Mouse (Mus musculus) forebrain, embryonic 16.5 days (tissue): ENCODE measurements around the gene Scn10a. TPM values are rescaled to one million over a fixed set of nuclear protein-coding genes. Genes with fewer than 3 reads are reported as not detected.
A peak's percentile ranks its signal among the peaks of the same experiment; 100 is the strongest.

ENCODE experiments used
- ATAC-seq: fragments of 200-750 bp; cut with Nextera tagmentation; 2 replicates; pipeline ENCODE4 v1.8.0; 2017; ENCODE audit warnings: mild to moderate bottlenecking, moderate library complexity
- H3K27ac ChIP-seq: fragments of 300-500 bp; sonication (generic); 2 replicates; pipeline ENCODE4 v1.5.1; 2014; ENCODE audit warnings: low read length, control low read depth
- H3K27me3 ChIP-seq: fragments of 300-500 bp; sonication (generic); replicated peaks from 2 replicates; pipeline ENCODE4 v1.6.1; 2014; ENCODE audit warnings: low read length; ENCODE audit not compliant: control insufficient read depth, insufficient read depth
- H3K36me3 ChIP-seq: fragments of 300-500 bp; sonication (generic); 2 replicates; pipeline ENCODE4 v1.6.1; 2014; ENCODE audit not compliant: control insufficient read depth, insufficient read depth
- H3K4me1 ChIP-seq: fragments of 300-500 bp; sonication (generic); replicated peaks from 2 replicates; pipeline ENCODE4 v1.6.1; 2014; ENCODE audit warnings: low read length; ENCODE audit not compliant: control insufficient read depth, insufficient read depth
- H3K4me2 ChIP-seq: fragments of 300-500 bp; sonication (generic); 2 replicates; pipeline ENCODE4 v1.6.1; 2014; ENCODE audit warnings: mild to moderate bottlenecking, low read length, control low read depth
- H3K4me3 ChIP-seq: fragments of 300-500 bp; sonication (generic); replicated peaks from 2 replicates; pipeline ENCODE4 v1.5.1; 2014; ENCODE audit warnings: mild to moderate bottlenecking, low read length, control low read depth
- H3K9ac ChIP-seq: fragments of 300-500 bp; sonication (generic); replicated peaks from 2 replicates; pipeline ENCODE4 v1.6.1; 2014; ENCODE audit warnings: low read depth, low read length, control low read depth
- H3K9me3 ChIP-seq: fragments of 300-500 bp; sonication (generic); 2 replicates; pipeline ENCODE4 v1.6.1; 2016; ENCODE audit warnings: low read length; ENCODE audit not compliant: control insufficient read depth
- WGBS: fragments of 180-500 bp; shearing (Covaris S2); extraction: QIAGEN DNeasy Blood & Tissue Kit; methylation state at CpG from one replicate; pipeline ENCODE4 v1.1.7; 2014; 5-methylcytosine and 5-hydroxymethylcytosine counted together
- polyA plus RNA-seq: library from polyadenylated mRNA; unstranded; fragments of >200 nt; fragmentation: Nextera tagmentation; extraction: Ambion mirVana; gene quantifications from 2 replicates; pipeline ENCODE4 v1.2.1, GENCODE M21; 2015

The Scn10a gene
- 0.09 and 0.20 TPM in 2 replicates for polyA plus RNA-seq

GRCm38 (mm10) chr9:119719222-119719621 is at the start of gene Scn10a:
Gene Scn10a, minus strand, starts transcription at chr9:119719322.
- ATAC-seq = no peak
- no peaks in the 10 kb centered on the region for H3K4me1 ChIP-seq
- H3K36me3 ChIP-seq = no peaks in the 10 kb centered on the region
- H3K4me2 ChIP-seq = no peak within 1 kb of the TSS
- H3K27ac ChIP-seq = no peak within 1 kb of the TSS
- no peak within 1 kb of the TSS for H3K9ac ChIP-seq
- no peaks in the 10 kb centered on the region for H3K27me3 ChIP-seq
- 77% methylated on average over 11 of the region's 11 CpGs for WGBS
- H3K4me3 ChIP-seq = no peak within 1 kb of the TSS
- H3K9me3 ChIP-seq = no peaks in the 10 kb centered on the region

DNA sequence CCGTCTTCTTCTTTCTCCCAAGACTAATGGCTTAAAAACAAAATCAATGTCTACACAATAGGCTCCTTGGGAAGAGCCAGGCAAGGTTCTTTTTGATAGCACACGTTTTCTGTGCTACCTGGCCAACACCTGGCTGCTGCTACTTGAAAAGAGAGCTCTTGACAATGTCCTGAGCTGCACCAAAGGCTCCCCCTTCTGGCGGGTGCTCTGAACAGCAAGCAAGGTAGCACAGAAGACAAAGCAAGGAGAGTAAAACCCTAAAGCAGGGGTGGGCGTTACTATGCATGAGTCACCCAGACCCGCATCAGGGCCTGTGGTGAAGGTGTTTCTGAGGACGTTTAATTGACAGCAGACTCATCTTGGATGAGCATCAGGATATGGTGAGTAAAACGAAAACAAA is 49.5 kb upstream of the Scn10a start:
- Histone ChIP-seq H3K4me1 (no peaks in the 10 kb centered on the region), H3K9ac (no peak overlapping the region), H3K9me3 (no peaks in the 10 kb centered on the region), H3K4me2 (no peak overlapping the region), H3K36me3 (no peaks in the 10 kb centered on the region), H3K27ac (no peak overlapping the region), H3K27me3 (no peaks in the 10 kb centered on the region), H3K4me3 (no peak overlapping the region)
- no peak for ATAC-seq
- WGBS = 40% methylated on average over 7 of the region's 7 CpGs

DNA sequence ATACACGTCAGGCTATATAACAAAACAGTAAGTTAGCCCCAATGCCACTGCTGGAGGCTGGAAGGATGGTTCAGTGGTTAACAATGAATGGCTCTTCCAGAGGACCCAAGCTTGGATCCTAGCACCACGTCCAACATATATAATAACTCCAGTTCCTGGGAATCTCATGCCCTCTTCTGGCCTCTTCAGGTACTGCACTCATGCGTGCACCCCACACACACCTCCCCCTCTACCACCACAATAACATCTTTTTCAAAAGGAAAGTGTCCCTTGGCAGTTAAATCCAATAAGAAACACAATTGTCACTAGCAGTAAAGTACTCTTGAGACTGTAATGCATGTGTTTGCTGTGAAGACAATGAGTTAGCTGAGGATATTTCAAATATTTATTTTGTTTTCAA is 41.1 kb upstream of the Scn10a start:
- Histone ChIP-seq H3K36me3 (no peaks in the 10 kb centered on the region), H3K27me3 (no peaks in the 10 kb centered on the region), H3K4me1 (no peaks in the 10 kb centered on the region), H3K4me3 (no peak overlapping the region), H3K9ac (no peak overlapping the region), H3K4me2 (no peak overlapping the region), H3K9me3 (no peaks in the 10 kb centered on the region), H3K27ac (no peak overlapping the region)
- 87% methylated on average over 3 of the region's 3 CpGs for WGBS
- no peak for ATAC-seq

DNA sequence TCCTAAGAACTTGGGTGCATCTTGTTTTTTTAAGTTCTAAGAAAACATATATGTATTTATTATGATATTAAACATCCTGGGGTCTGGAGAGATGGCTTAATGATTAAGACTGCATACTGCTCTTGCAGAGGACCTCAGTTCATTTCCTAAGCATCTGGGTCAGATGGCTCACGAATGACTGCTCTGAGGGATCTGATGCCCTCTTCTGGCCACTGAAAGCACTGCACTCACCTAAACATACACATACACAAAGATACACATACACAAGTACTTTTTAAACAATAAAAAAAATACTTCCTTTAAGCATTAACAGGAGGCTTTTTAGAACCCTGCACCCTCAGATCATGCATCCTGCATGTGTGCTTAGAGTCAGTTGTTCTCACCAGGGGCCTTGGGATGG is 40.3 kb upstream of the Scn10a start:
- H3K27me3 ChIP-seq = no peaks in the 10 kb centered on the region
- H3K4me1 ChIP-seq = no peaks in the 10 kb centered on the region
- no peak overlapping the region for H3K27ac ChIP-seq
- no peaks in the 10 kb centered on the region for H3K9me3 ChIP-seq
- H3K4me3 ChIP-seq = no peak overlapping the region
- H3K4me2 ChIP-seq = no peak overlapping the region
- H3K36me3 ChIP-seq = no peaks in the 10 kb centered on the region
- ATAC-seq = no peak
- no peak overlapping the region for H3K9ac ChIP-seq
- 92% methylated on average over 1 of the region's 1 CpGs for WGBS

GRCm38 (mm10) chr9:119751507-119751906 is 32.4 kb upstream of the Scn10a start:
- peak; percentile 75 for ATAC-seq
- 10% methylated on average over 5 of the region's 5 CpGs for WGBS
- H3K27ac ChIP-seq = no peak overlapping the region
- H3K4me3 ChIP-seq = no peak overlapping the region
- H3K27me3 ChIP-seq = no peaks in the 10 kb centered on the region
- no peaks in the 10 kb centered on the region for H3K9me3 ChIP-seq
- no peaks in the 10 kb centered on the region for H3K4me1 ChIP-seq
- H3K9ac ChIP-seq = no peak overlapping the region
- H3K4me2 ChIP-seq = no peak overlapping the region
- H3K36me3 ChIP-seq = no peaks in the 10 kb centered on the region

DNA sequence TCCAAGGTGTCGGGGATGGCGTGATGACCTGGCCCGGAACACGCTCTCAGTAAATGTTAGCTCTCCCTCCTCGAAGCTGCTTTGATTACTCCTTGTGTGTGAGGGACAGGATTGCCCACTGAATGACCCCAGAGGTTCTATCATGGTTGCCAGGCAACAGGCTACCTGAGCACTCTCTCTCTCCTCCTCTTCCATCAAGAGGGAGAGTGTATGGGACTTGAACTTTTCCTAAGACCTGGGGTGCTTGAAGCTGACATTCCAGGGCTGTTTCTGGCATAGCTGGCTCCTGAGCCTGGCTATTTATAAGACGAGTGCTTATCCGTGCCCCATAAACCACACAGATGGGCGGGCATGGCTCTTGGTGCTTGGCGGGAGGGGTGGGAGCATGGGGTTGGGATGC is 30.0 kb upstream of the Scn10a start:
- no peak overlapping the region for H3K27ac ChIP-seq
- no peak overlapping the region for H3K9ac ChIP-seq
- 84% methylated on average over 9 of the region's 9 CpGs for WGBS
- no peaks in the 10 kb centered on the region for H3K9me3 ChIP-seq
- H3K4me3 ChIP-seq = no peak overlapping the region
- no peak for ATAC-seq
- H3K36me3 ChIP-seq = no peaks in the 10 kb centered on the region
- no peaks in the 10 kb centered on the region for H3K27me3 ChIP-seq
- no peaks in the 10 kb centered on the region for H3K4me1 ChIP-seq
- H3K4me2 ChIP-seq = no peak overlapping the region

- WGBS = 80% methylated on average over 4 of the region's 4 CpGs
- ATAC-seq = no peak
- no peaks in the 10 kb centered on the region for H3K36me3 ChIP-seq
- no peak overlapping the region for H3K27ac ChIP-seq
- H3K4me2 ChIP-seq = no peak overlapping the region
- no peaks in the 10 kb centered on the region for H3K9me3 ChIP-seq
- H3K9ac ChIP-seq = no peak overlapping the region
- H3K4me1 ChIP-seq = no peaks in the 10 kb centered on the region
- H3K4me3 ChIP-seq = no peak overlapping the region
- no peaks in the 10 kb centered on the region for H3K27me3 ChIP-seq
Observed at GRCm38 (mm10) chr9:119743900-119744299, 24.8 kb upstream of the Scn10a start.

- Histone ChIP-seq H3K4me2 (no peak overlapping the region), H3K9me3 (no peaks in the 10 kb centered on the region), H3K27me3 (no peaks in the 10 kb centered on the region), H3K4me3 (no peak overlapping the region), H3K4me1 (no peaks in the 10 kb centered on the region), H3K36me3 (no peaks in the 10 kb centered on the region), H3K9ac (no peak overlapping the region), H3K27ac (no peak overlapping the region)
- no peak for ATAC-seq
- 93% methylated on average over 3 of the region's 3 CpGs for WGBS
Observed at GRCm38 (mm10) chr9:119743312-119743711, 24.2 kb upstream of the Scn10a start.

GRCm38 (mm10) chr9:119741101-119741786 is 22.1 kb upstream of the Scn10a start:
- 53% methylated on average over 5 of the region's 5 CpGs for WGBS
- no peaks in the 10 kb centered on the region for H3K36me3 ChIP-seq

More at GRCm38 (mm10) chr9:119741101-119741786, 22.1 kb upstream of the Scn10a start:
- no peak for ATAC-seq
- no peaks in the 10 kb centered on the region for H3K4me1 ChIP-seq
- no peaks in the 10 kb centered on the region for H3K9me3 ChIP-seq
- H3K9ac ChIP-seq = no peak overlapping the region
- no peak overlapping the region for H3K27ac ChIP-seq
- no peak overlapping the region for H3K4me3 ChIP-seq
- H3K27me3 ChIP-seq = no peaks in the 10 kb centered on the region
- H3K4me2 ChIP-seq = no peak overlapping the region
